Mouse (Mus musculus) 3134 (cell line): Measurements from ENCODE around the gene Nup85.

ENCODE experiments used
- DNase-seq: peaks from one replicate; pipeline ENCODE4 v3.0.0-alpha.2; 2011; ENCODE audit warnings: low spot score; ENCODE audit not compliant: insufficient read length; ENCODE audit errors: extremely low read depth

The Nup85 gene

GRCm38 (mm10) chr11:115579080-115579479 lies 14.8 kb downstream of the Nup85 start:
- DNase-seq: no peak

GRCm38 (mm10) chr11:115582913-115583606 lies 18.8 kb downstream of the Nup85 start:
- no peak for DNase-seq

GRCm38 (mm10) chr11:115584376-115585073 lies 20.3 kb downstream of the Nup85 start:
- no peak for DNase-seq

GRCm38 (mm10) chr11:115585573-115586100 lies 21.4 kb downstream of the Nup85 start:
- no peak for DNase-seq

GRCm38 (mm10) chr11:115586403-115586802 lies 22.2 kb downstream of the Nup85 start:
- no peak for DNase-seq

GRCm38 (mm10) chr11:115587984-115588383 lies 23.8 kb downstream of the Nup85 start:
- DNase-seq: no peak

GRCm38 (mm10) chr11:115590526-115591075 lies 26.4 kb downstream of the Nup85 start:
- no peak for DNase-seq

- DNase-seq: no peak
These were observed 31.0 kb downstream of the Nup85 start for GRCm38 (mm10) chr11:115595209-115595608.

GRCm38 (mm10) chr11:115598309-115598708 lies 34.1 kb downstream of the Nup85 start:
- DNase-seq: no peak

GRCm38 (mm10) chr11:115599722-115600121 lies 35.5 kb downstream of the Nup85 start:
- DNase-seq: no peak

- DNase-seq: no peak
These were observed 36.5 kb downstream of the Nup85 start for GRCm38 (mm10) chr11:115600743-115601142.

GRCm38 (mm10) chr11:115601174-115601573 lies 36.9 kb downstream of the Nup85 start:
- no peak for DNase-seq

- no peak for DNase-seq
These were observed 38.9 kb downstream of the Nup85 start for GRCm38 (mm10) chr11:115603128-115603475.

GRCm38 (mm10) chr11:115603476-115604303 lies 39.5 kb downstream of the Nup85 start, which contains the start of the genes Mrps7 and Gga3:
Gene Mrps7, plus strand, starts transcription at chr11:115603925.
Gene Gga3, minus strand, starts transcription at chr11:115604051.
- peak; percentile 93 for DNase-seq

GRCm38 (mm10) chr11:115604304-115604696 lies 40.1 kb downstream of the Nup85 start:
- no peak for DNase-seq

GRCm38 (mm10) chr11:115606733-115607132 lies 42.5 kb downstream of the Nup85 start:
- DNase-seq: no peak

- no peak for DNase-seq
These were observed 44.5 kb downstream of the Nup85 start for GRCm38 (mm10) chr11:115608421-115609399.

GRCm38 (mm10) chr11:115609576-115609975 lies 45.3 kb downstream of the Nup85 start:
- no peak for DNase-seq

GRCm38 (mm10) chr11:115611173-115611572 lies 46.9 kb downstream of the Nup85 start:
- no peak for DNase-seq

- DNase-seq: peak; percentile 72
These were observed 47.8 kb downstream of the Nup85 start for GRCm38 (mm10) chr11:115612059-115612409.
